In genomic region chr12:72843973-72844620, GRCm38 (mm10) we compare ENCODE assay signal across 8 mouse cellular contexts.
DNase-seq lines count a peak whose midpoint lies in the region; ATAC-seq and TF ChIP-seq lines count a peak whose summit lies in the region.

No protein-coding gene starts in this region.

- H3K27me3 ChIP-seq in forebrain, postnatal 0 days (ENCODE audit: insufficient read depth, low read length): peaks cover 40% of the 10 kb centered on the region
- peaks cover 52% of the 10 kb centered on the region for H3K27me3 ChIP-seq in hindbrain, embryonic 13.5 days
- peaks cover 43% of the 10 kb centered on the region for H3K27me3 ChIP-seq in midbrain, embryonic 16.5 days (ENCODE audit: control insufficient read depth, insufficient read depth, low read depth, low read length)

- H3K27ac ChIP-seq in forebrain, postnatal 0 days (ENCODE audit: low read depth, low read length): no peak overlapping the region
- H3K27ac ChIP-seq in hindbrain, embryonic 13.5 days: peak overlapping the region; percentile 74; the same call in 1 of the 2 replicates
- H3K27ac ChIP-seq in midbrain, embryonic 16.5 days (ENCODE audit: low read length): no peak overlapping the region

- TF ChIP-seq CTCF in forebrain, postnatal 0 days (IDR thresholded peaks at IDR 0.05; ENCODE audit: low read depth): no peak

- H3K4me2 ChIP-seq in forebrain, postnatal 0 days (ENCODE audit: low read depth): peak overlapping the region; percentile 19; the same call in 1 of the 2 replicates
- peak overlapping the region; percentile 51 for H3K4me2 ChIP-seq in hindbrain, embryonic 13.5 days
- peak overlapping the region; percentile 52 for H3K4me2 ChIP-seq in midbrain, embryonic 16.5 days (ENCODE audit: low read length)

- no peaks in the 10 kb centered on the region for H3K9me3 ChIP-seq in forebrain, postnatal 0 days (ENCODE audit: low read length)
- H3K9me3 ChIP-seq in hindbrain, embryonic 13.5 days: peaks cover 7% of the 10 kb centered on the region; the same call in 1 of the 2 replicates
- H3K9me3 ChIP-seq in midbrain, embryonic 16.5 days (replicated peaks; ENCODE audit: control insufficient read depth, low read length, poor library complexity, severe bottlenecking): no peaks in the 10 kb centered on the region

- 23% methylated on average over 12 of the region's 12 CpGs for WGBS in forebrain, postnatal 0 days
- WGBS in hindbrain, embryonic 13.5 days: 19% methylated on average over 12 of the region's 12 CpGs
- whole genome bisulfite sequencing in midbrain, embryonic 16.5 days: 25% methylated on average over 12 of the region's 12 CpGs

- no peaks in the 10 kb centered on the region for H3K4me1 ChIP-seq in forebrain, postnatal 0 days (ENCODE audit: insufficient read depth)
- peaks cover 6% of the 10 kb centered on the region for H3K4me1 ChIP-seq in hindbrain, embryonic 13.5 days (replicated peaks)
- H3K4me1 ChIP-seq in midbrain, embryonic 16.5 days (ENCODE audit: control insufficient read depth, insufficient read depth, low read length): peaks cover 3% of the 10 kb centered on the region; the same call in 1 of the 2 replicates

- no peak overlapping the region for H3K4me3 ChIP-seq in forebrain, postnatal 0 days (ENCODE audit: low read depth, low read length)
- peak overlapping the region; percentile 29 for H3K4me3 ChIP-seq in hindbrain, embryonic 13.5 days
- peak overlapping the region; percentile 22 for H3K4me3 ChIP-seq in midbrain, embryonic 16.5 days (ENCODE audit: low read depth, low read length)

- DNase-seq in 416B (ENCODE audit: low read depth): peak; percentile 99
- peak; percentile 68 for DNase-seq in adrenal gland, adult 2 months
- no peak for DNase-seq in forebrain, postnatal 0 days
- peak; percentile 69 for DNase-seq in liver
- DNase-seq in testis, postnatal 14 days (ENCODE audit: low spot score): peak; percentile 71
- no peak for DNase-seq in left cerebral cortex, adult 11 months (ENCODE audit: low spot score)

- H3K36me3 ChIP-seq in forebrain, postnatal 0 days (ENCODE audit: insufficient read depth): no peaks in the 10 kb centered on the region
- no peaks in the 10 kb centered on the region for H3K36me3 ChIP-seq in hindbrain, embryonic 13.5 days
- no peaks in the 10 kb centered on the region for H3K36me3 ChIP-seq in midbrain, embryonic 16.5 days (ENCODE audit: control insufficient read depth, insufficient read depth, low read length)

- ATAC-seq in forebrain, postnatal 0 days: peak; percentile 71
- ATAC-seq in hindbrain, embryonic 13.5 days (ENCODE audit: low FRiP score): peak; percentile 83
- ATAC-seq in midbrain, embryonic 16.5 days: peak; percentile 51

- 0 out of 2 replicates have a peak overlapping the region, but pooled peaks have one; percentile 10 for H3K9ac ChIP-seq in forebrain, postnatal 0 days
- H3K9ac ChIP-seq in hindbrain, embryonic 13.5 days: peak overlapping the region; percentile 64; the same call in 1 of the 2 replicates
- H3K9ac ChIP-seq in midbrain, embryonic 16.5 days (ENCODE audit: low read depth, low read length): peak overlapping the region; percentile 53; the same call in 1 of the 2 replicates

Comparison
In these comparisons a context has a peak if more than half of its experiments do, and no peak if none do; other contexts are left out.
1. DNase-seq: peak in 416B (single experiment), adrenal gland, adult 2 months (single experiment), liver (single experiment) and testis, postnatal 14 days (single experiment); none in forebrain, postnatal 0 days (single experiment) and left cerebral cortex, adult 11 months (single experiment).
2. H3K9ac ChIP-seq: peak in every context shown above with its lines; median percentile 64 in hindbrain, embryonic 13.5 days; 53 in midbrain, embryonic 16.5 days; 10 in forebrain, postnatal 0 days.
3. Peak in every context shown above with its lines, with median percentiles within 50 percentile points of each other: ATAC-seq and H3K4me2 ChIP-seq.